ENCODE assay signal across 8 mouse cellular contexts in the genomic region with DNA sequence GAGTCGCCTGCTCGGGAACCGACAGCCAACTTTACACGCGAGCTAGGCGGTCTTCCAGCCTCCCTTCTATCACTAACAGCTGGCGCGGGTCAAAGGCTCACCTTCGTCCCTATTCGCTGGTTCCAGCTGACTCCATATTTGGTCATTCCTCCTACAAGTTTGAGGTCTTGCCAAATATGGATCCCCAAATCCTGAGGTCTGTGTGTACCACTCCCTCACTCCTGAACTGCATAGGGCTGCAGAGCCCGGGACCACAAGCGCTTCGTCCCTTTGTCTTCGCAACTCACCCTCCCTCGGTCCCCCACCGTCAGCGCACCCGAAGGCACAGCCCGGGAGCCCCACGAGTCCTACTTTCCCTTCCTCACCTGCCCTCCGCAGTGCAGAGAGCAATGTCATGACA. TPM values are rescaled to one million over a fixed set of nuclear protein-coding genes. Genes with fewer than 3 reads are reported as not detected.
DNase-seq lines count a peak whose midpoint lies in the region; ATAC-seq and TF ChIP-seq lines count a peak whose summit lies in the region.

No protein-coding gene starts in this region.

- POLR2A ChIA-PET in Patski (lab: Charles Lee): interaction anchor here (1.5 kb wide), 1 partner anchor 17 kb away, joined by 3 read pairs; no protein-coding TSS in a partner anchor

- TF ChIP-seq CTCF in Patski (IDR thresholded peaks at IDR 0.05): no peak

- peak overlapping the region; percentile 92 for H3K27ac ChIP-seq in hindbrain, embryonic 11.5 days (ENCODE audit: low read depth, low read length)

- in situ Hi-C loops in Patski (cut with MboI; ENCODE audit: low pct_unique_long_range_greater_than_20kb): no loop called here

- CTCF ChIA-PET in Patski (lab: Charles Lee): no interaction called here

- peak overlapping the region; percentile 43 for H3K4me2 ChIP-seq in hindbrain, embryonic 11.5 days (replicated peaks; ENCODE audit: low read depth, low read length)

- H3K27me3 ChIP-seq in Patski: no peaks in the 10 kb centered on the region
- H3K27me3 ChIP-seq in hindbrain, embryonic 11.5 days (ENCODE audit: control insufficient read depth, insufficient read depth, low read length): no peaks in the 10 kb centered on the region

- no peaks in the 10 kb centered on the region for H3K36me3 ChIP-seq in hindbrain, embryonic 11.5 days (ENCODE audit: control insufficient read depth, insufficient read depth, low read length)

- no peak for DNase-seq in Patski (ENCODE audit: low read depth, low spot score)
- peak; percentile 73 to 80 for DNase-seq in cerebellum, postnatal 10 days
- DNase-seq in frontal cortex, postnatal 10 days (ENCODE audit: low spot score in 2 of 2): peak; percentile 36 to 44
- DNase-seq in hindbrain, embryonic 11.5 days (ENCODE audit: low spot score): peak; percentile 83
- peak; percentile 28 to 30 for DNase-seq in layer of hippocampus, postnatal 25 days (ENCODE audit: extremely low spot score in 1 of 2, low spot score in 1 of 2)
- peak; percentile 85 for DNase-seq in lung, postnatal 25 days (ENCODE audit: low spot score)
- DNase-seq in retina, embryonic 14.5 days (ENCODE audit: low spot score): peak; percentile 71
- DNase-seq in urinary bladder, adult 2 months (ENCODE audit: low spot score): peak; percentile 49

- peak overlapping the region; percentile 95 for H3K9ac ChIP-seq in hindbrain, embryonic 11.5 days (ENCODE audit: low read depth, low read length)

- peak overlapping the region; percentile 71 for H3K4me3 ChIP-seq in hindbrain, embryonic 11.5 days (ENCODE audit: low read depth, low read length)

- ATAC-seq in Patski: peak; percentile 77
- peak; percentile 87 for ATAC-seq in hindbrain, embryonic 11.5 days (ENCODE audit: low FRiP score)

- no peaks in the 10 kb centered on the region for H3K9me3 ChIP-seq in hindbrain, embryonic 11.5 days (ENCODE audit: control insufficient read depth, low read length)

- H3K4me1 ChIP-seq in hindbrain, embryonic 11.5 days (replicated peaks; ENCODE audit: control insufficient read depth, insufficient read depth, low read length): no peaks in the 10 kb centered on the region; the same call in 1 of the 2 replicates

- WGBS in hindbrain, embryonic 11.5 days: under 1% methylated on average over 21 of the region's 21 CpGs

RNA-seq across cellular contexts. Expression of gene Abracl, which starts 0.8 kb away (rescaled TPM):
- 122 TPM for polyA plus RNA-seq in Patski (2021)
- polyA plus RNA-seq in hindbrain, embryonic 11.5 days (2014; fragmentation: Nextera tagmentation; extraction: Ambion mirVana): 220 and 223 TPM in 2 replicates
- total RNA-seq in layer of hippocampus, postnatal 25 days (2021): 10 to 100 TPM; 30.8 to 31.0 TPM
- polyA plus RNA-seq in urinary bladder, adult 2 months (2012; rRNA removed): 102 and 109 TPM in 2 replicates

RNA-seq across cellular contexts. Expression of gene Reps1, which starts 33.3 kb away (rescaled TPM):
- polyA plus RNA-seq in Patski (2021): 32.9 TPM
- polyA plus RNA-seq in hindbrain, embryonic 11.5 days (2014; fragmentation: Nextera tagmentation; extraction: Ambion mirVana): 24.6 and 29.7 TPM in 2 replicates
- total RNA-seq in layer of hippocampus, postnatal 25 days (2021): 10 to 100 TPM; 70.2 to 72.0 TPM
- polyA plus RNA-seq in urinary bladder, adult 2 months (2012; rRNA removed): 42.0 and 42.3 TPM in 2 replicates
